Mouse (Mus musculus) CH12.LX (cell line): ENCODE results near the gene Pde8a.

Experiments used
- NRF1 ChIP-seq: IDR thresholded peaks from 2 replicates; pipeline ENCODE4 v1.6.1; 2014; ENCODE audit warnings: low read depth, mild to moderate bottlenecking, inconsistent platforms, low read length, improper control_type of control experiment, moderate library complexity
- RAD21 ChIP-seq: IDR thresholded peaks from 2 replicates; pipeline ENCODE4 v1.6.1; 2011; ENCODE audit warnings: low read depth, mild to moderate bottlenecking, low read length, improper control_type of control experiment, moderate library complexity

- TF ChIP-seq RAD21 (no peak), NRF1 (no peak)
Measured at GRCm38 (mm10) chr7:81202389-81202788, 11.0 kb upstream of the Pde8a start.
